Mouse (Mus musculus) B cell, adult 62 days (primary cell): ENCODE data around the gene Upf3a. TPM values are rescaled to one million over a fixed set of nuclear protein-coding genes. Genes with fewer than 3 reads are reported as not detected.

Source experiments
- total RNA-seq: library from RNA; stranded (reverse); gene quantifications from 4 replicates; pipeline ENCODE4 v1.2.4, GENCODE M21; 2023

Upf3a gene
- total RNA-seq, result 24.1 to 35.9 TPM (median 30.7 TPM) in 4 replicates

DNA sequence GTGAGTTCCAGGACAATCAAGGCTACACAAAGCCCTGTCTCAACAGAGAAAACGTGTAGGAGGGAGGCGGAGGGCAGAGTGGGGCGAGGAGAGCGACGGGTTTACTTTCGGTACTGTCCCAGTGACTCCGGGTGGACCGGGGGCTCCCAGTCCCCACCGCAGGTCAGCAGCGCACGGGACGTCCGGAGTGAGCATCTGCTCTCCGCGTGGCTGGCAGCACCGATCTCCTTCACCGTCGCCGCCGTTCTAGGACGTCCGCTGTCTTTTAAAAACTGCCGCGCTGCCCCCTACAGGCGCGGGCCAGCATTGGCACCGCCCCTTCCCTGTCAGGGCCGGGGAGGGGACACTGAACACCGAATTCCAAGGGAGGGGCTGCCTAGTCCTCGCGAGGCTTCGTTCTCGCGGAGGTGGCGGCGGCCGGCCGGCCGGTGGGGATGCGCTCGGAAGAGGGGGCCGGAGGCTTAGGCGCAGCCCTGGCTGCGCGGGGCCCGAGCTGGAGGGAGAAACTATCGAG is at the start of gene Upf3a:
Gene Upf3a, plus strand, starts transcription at position 366 of the 514 bp plus-strand sequence.

DNA sequence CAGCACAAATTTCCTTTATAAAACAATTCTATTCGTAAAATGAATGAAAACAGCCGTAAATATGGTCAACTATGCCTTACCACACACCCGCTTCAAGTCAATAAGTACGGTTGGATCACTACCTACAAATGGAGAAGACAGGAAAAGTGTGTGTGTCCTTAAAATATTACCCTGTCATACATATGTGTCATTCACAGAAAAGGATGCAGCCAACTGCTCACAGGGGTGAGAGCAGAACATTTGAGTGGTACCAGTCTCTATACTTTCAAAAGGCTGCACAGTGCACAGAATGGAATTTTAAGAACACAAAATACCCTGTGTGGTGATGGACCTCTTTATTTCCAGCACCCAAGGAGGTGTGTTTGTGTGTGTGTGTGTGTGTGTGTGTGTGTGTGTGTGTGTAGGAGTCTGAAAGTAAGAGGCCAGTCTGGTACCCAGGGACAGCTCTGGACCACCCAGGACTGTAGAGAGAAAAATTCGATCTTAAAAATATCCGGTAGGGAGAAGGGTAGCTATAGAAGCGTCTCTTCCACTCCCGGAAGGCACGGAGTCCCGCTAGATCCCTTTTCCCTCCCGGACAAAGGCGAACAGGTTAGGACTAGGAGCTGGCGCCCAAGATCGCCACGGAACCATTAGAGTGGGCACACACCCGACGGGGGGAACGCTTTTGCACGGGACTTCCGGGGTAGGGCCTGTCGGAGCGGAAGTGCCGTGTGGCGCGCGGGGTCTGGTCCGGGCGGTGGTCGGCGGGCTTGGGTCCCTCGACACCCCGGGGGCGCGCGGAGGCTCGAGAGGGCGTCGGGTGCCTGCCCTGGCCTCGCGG is 28.2 kb upstream of the Upf3a start, which contains the start of gene Cdc16:
Gene Cdc16, plus strand, starts transcription at position 695 of the 823 bp plus-strand sequence.

DNA sequence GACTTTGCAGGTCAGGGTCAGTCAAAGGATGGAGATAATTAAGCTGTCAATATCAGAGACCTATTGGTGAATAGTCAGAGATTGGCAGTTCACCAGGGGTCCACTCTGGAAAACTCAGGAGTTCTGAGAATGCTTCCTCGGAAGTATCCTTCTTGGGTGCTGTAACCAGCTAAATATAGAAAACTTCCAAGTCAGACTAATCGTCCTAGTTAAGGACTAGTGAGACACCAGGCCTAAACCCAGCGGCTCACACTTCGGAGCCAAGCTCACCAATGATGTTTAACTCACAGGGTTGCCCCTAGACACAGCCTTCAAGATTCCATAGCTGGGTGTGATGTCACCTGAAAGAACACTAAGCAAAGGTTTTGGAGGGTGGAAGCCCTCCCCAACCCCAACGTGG is 52.9 kb downstream of the Upf3a start, which contains the start of gene AF366264:
Gene AF366264, minus strand, starts transcription at position 101 of the 400 bp plus-strand sequence.

Other genes with a start within 250 kb of the Upf3a start
- 7.9 to 14.9 TPM (median 9.0 TPM) in 4 replicates for gene 1700029H14Rik, start 223.2 kb upstream of the Upf3a start, total RNA-seq
- 323 to 329 TPM (median 328 TPM) in 4 replicates for gene Rasa3, start 108.0 kb upstream of the Upf3a start, total RNA-seq
- gene Cfap97d2, start 79.7 kb upstream of the Upf3a start, total RNA-seq, result not detected in 4 replicates
- 37.4 to 45.4 TPM (median 38.3 TPM) in 4 replicates for gene Cdc16, start 27.9 kb upstream of the Upf3a start, total RNA-seq
- gene AF366264, start 52.8 kb downstream of the Upf3a start, total RNA-seq, result not detected in 4 replicates
- gene Champ1, start 84.0 kb downstream of the Upf3a start, total RNA-seq, result 23.5 to 27.9 TPM (median 24.5 TPM) in 4 replicates
- gene Coprs, start 104.7 kb downstream of the Upf3a start, total RNA-seq, result 1.1 to 2.5 TPM (median 1.8 TPM) in 4 replicates